ENCODE assay signal across 8 mouse cellular contexts in the genomic region with DNA sequence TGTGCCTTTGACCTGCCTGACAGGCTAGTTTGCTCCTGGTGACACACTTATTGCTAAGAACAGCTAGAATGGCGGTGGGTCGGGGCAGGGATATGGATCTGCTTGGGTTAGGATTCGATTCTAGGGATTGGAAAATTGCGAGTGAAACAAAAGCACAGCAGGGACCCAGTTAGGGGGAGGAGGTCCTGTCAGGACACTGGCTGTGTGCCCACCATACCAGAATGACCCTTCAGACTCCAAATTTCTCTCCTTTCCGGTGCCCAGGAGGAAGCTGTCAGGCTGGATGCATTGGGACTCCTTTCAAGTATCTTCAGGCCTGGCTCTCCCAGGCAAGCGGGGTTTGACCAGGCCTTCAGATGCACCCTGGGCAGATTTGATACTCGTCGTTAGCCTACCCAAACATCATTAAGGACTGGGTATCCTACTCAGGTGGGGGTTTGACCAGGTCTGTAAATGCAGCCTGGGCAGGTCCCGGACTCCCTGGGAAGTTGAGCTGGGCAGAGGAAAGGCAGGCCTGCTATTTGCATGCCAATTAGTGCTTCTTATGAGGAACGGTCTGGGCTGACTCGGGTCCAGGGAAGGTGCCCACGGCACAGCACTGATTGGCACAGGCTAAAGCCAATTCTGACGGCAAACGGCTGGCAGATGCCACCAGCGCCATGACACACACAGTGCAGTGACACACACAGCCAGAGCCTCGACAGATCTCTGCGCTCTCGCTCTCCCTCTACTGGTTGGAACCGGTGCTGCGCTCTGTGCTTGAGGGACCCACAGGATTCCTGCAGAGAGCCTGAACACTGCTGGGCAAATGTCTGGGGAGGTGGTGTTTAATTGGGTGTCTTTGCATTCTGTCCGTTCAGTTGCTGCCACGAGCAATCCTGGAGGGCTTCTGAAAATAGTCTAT.
DNase-seq lines count a peak whose midpoint lies in the region; ATAC-seq and TF ChIP-seq lines count a peak whose summit lies in the region.

No protein-coding gene starts in this region.

- H3K4me1 ChIP-seq in embryonic facial prominence, embryonic 11.5 days (ENCODE audit: control insufficient read depth, insufficient read depth, low read length), result no peaks in the 10 kb centered on the region
- no peaks in the 10 kb centered on the region for H3K4me1 ChIP-seq in heart, embryonic 12.5 days (replicated peaks)
- H3K4me1 ChIP-seq in kidney, embryonic 15.5 days, result no peaks in the 10 kb centered on the region
- no peaks in the 10 kb centered on the region for H3K4me1 ChIP-seq in limb, embryonic 14.5 days (ENCODE audit: control insufficient read depth, insufficient read depth, low read length)
- no peaks in the 10 kb centered on the region for H3K4me1 ChIP-seq in neural tube, embryonic 11.5 days (ENCODE audit: control insufficient read depth, insufficient read depth, low read length)

- H3K4me3 ChIP-seq in embryonic facial prominence, embryonic 11.5 days (ENCODE audit: low read depth, low read length), result no peak overlapping the region
- no peak overlapping the region for H3K4me3 ChIP-seq in heart, embryonic 12.5 days
- no peak overlapping the region for H3K4me3 ChIP-seq in kidney, embryonic 15.5 days (replicated peaks)
- no peak overlapping the region for H3K4me3 ChIP-seq in limb, embryonic 14.5 days (replicated peaks; ENCODE audit: low read length)
- H3K4me3 ChIP-seq in neural tube, embryonic 11.5 days (ENCODE audit: low read depth, low read length), result no peak overlapping the region

- DNase-seq in 3134 (ENCODE audit: extremely low read depth, insufficient read length, low spot score), result peak; percentile 49
- peak; percentile 87 for DNase-seq in adrenal gland, postnatal 14 days
- peak; percentile 85 for DNase-seq in embryonic facial prominence, embryonic 11.5 days (ENCODE audit: low spot score)
- DNase-seq in limb, embryonic 14.5 days (ENCODE audit: low spot score), result peak; percentile 70
- peak; percentile 87 for DNase-seq in neural tube, embryonic 11.5 days (ENCODE audit: low spot score)
- peak; percentile 69 for DNase-seq in urinary bladder, postnatal 14 days (ENCODE audit: low spot score)

- H3K9ac ChIP-seq in embryonic facial prominence, embryonic 11.5 days (replicated peaks; ENCODE audit: low read length), result no peak overlapping the region
- H3K9ac ChIP-seq in heart, embryonic 12.5 days, result no peak overlapping the region
- H3K9ac ChIP-seq in kidney, embryonic 15.5 days, result no peak overlapping the region
- peak overlapping the region; percentile 12; the same call in 1 of the 2 replicates for H3K9ac ChIP-seq in limb, embryonic 14.5 days (ENCODE audit: low read depth, low read length, severe bottlenecking)
- H3K9ac ChIP-seq in neural tube, embryonic 11.5 days (ENCODE audit: low read length), result no peak overlapping the region

- H3K27me3 ChIP-seq in embryonic facial prominence, embryonic 11.5 days (ENCODE audit: control insufficient read depth, insufficient read depth, low read length), result no peaks in the 10 kb centered on the region
- peaks cover 10% of the 10 kb centered on the region; the same call in 1 of the 2 replicates for H3K27me3 ChIP-seq in heart, embryonic 12.5 days (replicated peaks)
- H3K27me3 ChIP-seq in kidney, embryonic 15.5 days, result peaks cover 9% of the 10 kb centered on the region; the same call in 1 of the 2 replicates
- H3K27me3 ChIP-seq in limb, embryonic 14.5 days (ENCODE audit: control insufficient read depth, insufficient read depth, low read length), result no peaks in the 10 kb centered on the region
- no peaks in the 10 kb centered on the region for H3K27me3 ChIP-seq in neural tube, embryonic 11.5 days (ENCODE audit: control insufficient read depth, insufficient read depth, low read length)

- peak; percentile 87 for ATAC-seq in embryonic facial prominence, embryonic 11.5 days (replicated peaks; ENCODE audit: insufficient number of reproducible peaks, low FRiP score, low TSS enrichment, low read depth)
- ATAC-seq in heart, embryonic 12.5 days (ENCODE audit: insufficient number of reproducible peaks, low FRiP score), result peak; percentile 64; the same call in 1 of the 2 replicates
- peak; percentile 64 for ATAC-seq in kidney, embryonic 15.5 days (replicated peaks; ENCODE audit: low FRiP score)
- ATAC-seq in limb, embryonic 14.5 days (ENCODE audit: low FRiP score, low read depth), result peak; percentile 62; the same call in 1 of the 2 replicates
- peak; percentile 88 for ATAC-seq in neural tube, embryonic 11.5 days (ENCODE audit: insufficient read depth, low FRiP score, low TSS enrichment)

- peak overlapping the region; percentile 32 for H3K4me2 ChIP-seq in embryonic facial prominence, embryonic 11.5 days (ENCODE audit: low read depth, low read length)
- H3K4me2 ChIP-seq in heart, embryonic 12.5 days, result peak overlapping the region; percentile 51
- H3K4me2 ChIP-seq in kidney, embryonic 15.5 days, result peak overlapping the region; percentile 45
- H3K4me2 ChIP-seq in limb, embryonic 14.5 days (replicated peaks; ENCODE audit: low read depth, low read length, severe bottlenecking), result no peak overlapping the region; the same call in 1 of the 2 replicates
- H3K4me2 ChIP-seq in neural tube, embryonic 11.5 days (ENCODE audit: low read depth), result peak overlapping the region; percentile 35

- H3K27ac ChIP-seq in embryonic facial prominence, embryonic 11.5 days (replicated peaks; ENCODE audit: low read depth, low read length), result no peak overlapping the region
- H3K27ac ChIP-seq in heart, embryonic 12.5 days (ENCODE audit: poor library complexity, severe bottlenecking), result no peak overlapping the region
- no peak overlapping the region for H3K27ac ChIP-seq in kidney, embryonic 15.5 days
- H3K27ac ChIP-seq in limb, embryonic 14.5 days (replicated peaks; ENCODE audit: low read depth, low read length), result no peak overlapping the region
- H3K27ac ChIP-seq in neural tube, embryonic 11.5 days (ENCODE audit: low read depth, low read length), result no peak overlapping the region

- no peaks in the 10 kb centered on the region for H3K9me3 ChIP-seq in embryonic facial prominence, embryonic 11.5 days (replicated peaks; ENCODE audit: control insufficient read depth, low read length)
- no peaks in the 10 kb centered on the region for H3K9me3 ChIP-seq in heart, embryonic 12.5 days (replicated peaks)
- H3K9me3 ChIP-seq in kidney, embryonic 15.5 days (replicated peaks), result no peaks in the 10 kb centered on the region
- no peaks in the 10 kb centered on the region for H3K9me3 ChIP-seq in limb, embryonic 14.5 days (ENCODE audit: control insufficient read depth, low read length)
- no peaks in the 10 kb centered on the region for H3K9me3 ChIP-seq in neural tube, embryonic 11.5 days (ENCODE audit: control insufficient read depth, low read length)

- H3K36me3 ChIP-seq in embryonic facial prominence, embryonic 11.5 days (replicated peaks; ENCODE audit: control insufficient read depth, insufficient read depth, low read depth, low read length), result no peaks in the 10 kb centered on the region
- no peaks in the 10 kb centered on the region for H3K36me3 ChIP-seq in heart, embryonic 12.5 days
- no peaks in the 10 kb centered on the region for H3K36me3 ChIP-seq in kidney, embryonic 15.5 days
- H3K36me3 ChIP-seq in limb, embryonic 14.5 days (ENCODE audit: control insufficient read depth, insufficient read depth, low read length), result no peaks in the 10 kb centered on the region
- H3K36me3 ChIP-seq in neural tube, embryonic 11.5 days (ENCODE audit: control insufficient read depth, insufficient read depth, low read length), result no peaks in the 10 kb centered on the region

- TF ChIP-seq POLR2A in limb, embryonic 14.5 days (IDR thresholded peaks at IDR 0.05; ENCODE audit: borderline replicate concordance, extremely low read depth, insufficient read depth, insufficient read length), result no peak

- WGBS in embryonic facial prominence, embryonic 11.5 days, result 30% methylated on average over 22 of the region's 22 CpGs
- whole genome bisulfite sequencing in heart, embryonic 12.5 days, result 36% methylated on average over 22 of the region's 22 CpGs
- 36% methylated on average over 22 of the region's 22 CpGs for WGBS in kidney, embryonic 15.5 days
- 42% methylated on average over 22 of the region's 22 CpGs for WGBS in limb, embryonic 14.5 days
- WGBS in neural tube, embryonic 11.5 days, result 33% methylated on average over 22 of the region's 22 CpGs
